Mouse (Mus musculus) bone marrow, adult 2 months (tissue): ENCODE data around the gene Rps6ka5.

Experiments used
- CTCF ChIP-seq: fragments of 200-500 bp; IDR thresholded peaks from 2 replicates; pipeline ENCODE4 v1.5.1; 2011; ENCODE audit warnings: low read length, control low read depth; ENCODE audit not compliant: control insufficient read depth, insufficient read depth
- POLR2A ChIP-seq: fragments of 200-500 bp; IDR thresholded peaks from 2 replicates; pipeline ENCODE4 v1.6.1; 2011; ENCODE audit warnings: low read depth, mild to moderate bottlenecking, control low read depth, low read length, borderline replicate concordance; ENCODE audit not compliant: control insufficient read depth

DNA sequence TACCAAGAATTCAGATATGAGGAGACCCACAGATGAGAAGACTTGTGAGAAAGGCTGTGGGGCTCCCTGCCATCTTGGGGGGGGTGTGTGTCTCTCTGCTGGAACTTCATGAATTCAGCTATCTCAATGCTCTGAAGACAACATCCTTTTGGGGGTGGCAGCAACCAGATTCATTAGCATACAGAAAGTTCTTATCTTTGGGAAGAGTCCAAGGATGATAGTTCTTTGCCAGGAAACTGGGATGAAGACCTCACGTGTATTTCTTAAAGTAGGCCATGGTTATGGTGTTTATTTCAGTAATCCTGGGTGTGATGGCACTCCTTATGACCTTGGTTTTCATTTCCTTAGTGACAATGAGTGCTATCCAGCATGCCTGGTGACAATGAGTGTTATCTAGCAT is 195.0 kb downstream of the Rps6ka5 start:
- TF ChIP-seq CTCF (no peak), POLR2A (no peak)
